Mouse (Mus musculus) fibroblast of lung, adult 2 months (primary cell): ENCODE data around the gene 4930590J08Rik.

Experiments
- DNase-seq: peaks from one replicate; pipeline ENCODE4 v3.0.0-alpha.2; 2011; ENCODE audit warnings: low read depth

4930590J08Rik gene

DNA sequence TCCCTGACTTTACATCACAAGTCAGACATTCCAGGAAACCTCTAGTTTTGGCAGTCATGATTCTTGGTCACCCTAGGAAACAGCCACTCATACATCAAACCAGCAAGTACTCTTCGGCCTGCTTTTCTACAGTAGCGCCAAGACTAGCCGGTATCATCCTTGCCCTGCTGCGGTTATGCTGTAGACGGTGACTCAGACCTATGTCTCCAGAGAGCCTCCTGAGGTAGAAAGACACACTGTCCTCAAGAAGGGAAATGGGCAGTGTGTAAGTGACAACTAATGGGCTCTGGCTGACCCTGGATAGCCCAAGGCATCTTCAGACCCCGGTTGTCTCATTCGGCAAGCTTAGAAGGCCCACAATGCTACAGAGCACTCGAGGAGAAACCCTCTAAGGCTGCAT lies 62.5 kb downstream of the 4930590J08Rik start:
- no peak for DNase-seq

DNA sequence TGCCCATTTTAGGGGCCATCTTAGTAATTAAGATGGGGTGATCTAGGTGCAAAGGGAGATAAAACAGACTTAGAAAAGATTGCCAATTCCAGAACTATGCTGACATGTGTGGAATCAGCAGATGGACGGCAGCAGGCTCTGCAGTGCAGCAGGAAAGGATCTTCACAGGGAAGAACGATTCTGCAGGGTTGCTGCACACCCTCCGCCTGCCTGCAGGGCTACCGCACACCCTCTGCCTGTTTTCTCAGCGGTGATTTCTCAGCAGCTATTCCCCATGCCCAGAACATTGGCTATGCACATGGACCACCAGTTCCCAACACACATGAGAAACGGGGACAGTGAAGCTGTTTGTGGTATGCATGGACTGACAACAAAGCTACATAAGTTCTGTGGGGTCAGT lies 63.4 kb downstream of the 4930590J08Rik start:
- DNase-seq = no peak

DNA sequence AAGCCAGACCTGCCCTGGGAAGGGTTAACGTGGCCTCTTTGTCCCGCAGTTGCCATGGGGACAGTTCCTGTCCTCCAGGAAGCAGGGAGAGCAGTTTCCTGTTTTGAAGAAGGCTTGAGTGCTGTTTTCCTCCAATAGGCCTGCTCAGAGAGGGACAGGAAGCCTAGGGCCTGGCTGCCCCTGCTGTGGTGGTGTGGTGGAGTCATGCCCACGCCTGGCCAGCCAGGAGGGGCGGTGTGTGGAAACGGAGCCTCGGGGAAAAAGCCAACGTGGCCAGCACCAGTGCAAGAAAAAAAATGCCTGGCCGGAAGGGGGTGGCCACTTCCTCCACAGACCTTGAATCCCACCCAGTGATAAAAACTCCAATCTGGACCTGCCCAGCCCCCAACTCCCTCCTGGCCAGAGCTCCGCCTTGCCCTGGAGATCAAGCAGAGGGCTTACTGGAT lies 69.6 kb downstream of the 4930590J08Rik start:
- DNase-seq = no peak

DNA sequence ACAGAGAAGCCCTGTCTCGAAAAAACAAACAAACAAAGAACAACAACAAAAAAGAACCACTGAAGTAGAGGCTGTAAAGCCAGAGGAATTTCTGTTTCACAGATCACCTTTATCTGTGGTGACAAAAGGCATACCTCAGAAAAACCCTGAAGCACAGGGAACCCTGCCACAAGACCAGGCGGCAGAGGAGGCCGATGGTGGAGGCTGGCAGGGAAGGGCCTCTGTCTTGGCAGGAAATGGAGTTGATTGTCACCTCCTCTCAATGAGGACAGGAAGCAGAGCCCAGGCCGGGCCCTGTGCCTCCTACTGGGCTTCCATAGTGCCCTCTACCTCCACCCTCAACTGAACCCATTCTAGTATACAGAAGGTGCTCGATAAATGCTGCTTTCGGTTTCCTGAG lies 71.4 kb downstream of the 4930590J08Rik start:
- DNase-seq = no peak

DNA sequence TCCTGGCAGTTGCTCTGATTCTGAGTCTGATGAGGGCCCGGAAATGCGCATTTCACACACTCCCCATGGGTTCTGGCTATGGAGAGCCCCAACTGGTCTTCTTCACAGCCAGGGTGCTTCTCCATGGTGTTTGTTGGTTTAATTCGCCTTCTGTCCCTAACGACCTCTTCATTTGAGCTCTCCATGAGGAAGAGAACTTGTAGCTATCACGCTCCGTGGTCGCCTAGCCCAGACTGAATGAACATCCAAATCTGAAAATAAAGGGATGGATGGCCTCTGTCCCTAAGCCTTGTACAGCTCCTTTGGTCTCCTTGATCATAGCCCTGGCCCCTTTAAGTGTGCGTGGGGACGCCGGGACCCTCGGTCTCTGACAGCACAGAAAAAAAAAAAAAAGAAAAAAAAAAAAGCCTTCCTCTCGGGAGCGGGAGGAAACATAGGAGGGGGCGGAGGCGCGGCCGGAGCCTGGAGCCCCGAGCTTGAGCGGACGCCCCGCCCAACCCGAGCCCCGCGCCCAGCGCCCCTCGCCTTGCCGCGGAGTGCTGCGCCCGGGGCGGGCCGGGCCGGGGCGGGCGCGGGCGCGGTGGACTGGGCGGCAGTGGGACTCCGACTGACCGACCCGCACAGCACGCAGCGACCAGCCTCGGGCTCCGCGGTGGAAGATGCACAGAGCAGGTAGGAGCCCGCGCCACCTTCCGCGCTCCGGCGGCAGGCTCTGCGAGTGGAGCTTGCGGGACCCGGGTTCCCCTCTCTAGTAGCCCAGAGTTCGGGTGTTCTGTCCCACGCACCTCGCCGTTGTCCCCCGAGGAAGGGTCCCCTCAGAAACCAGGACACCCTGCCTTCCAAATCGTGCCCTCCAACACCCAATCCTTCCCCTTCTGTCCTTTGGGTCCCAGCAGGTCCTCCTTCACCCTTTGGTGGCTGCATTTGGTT lies 76.0 kb downstream of the 4930590J08Rik start, which contains the start of gene Fgd5:
Gene Fgd5 (plus strand): TSS at position 508 of the 930 bp plus-strand sequence.
- DNase-seq = no peak

DNA sequence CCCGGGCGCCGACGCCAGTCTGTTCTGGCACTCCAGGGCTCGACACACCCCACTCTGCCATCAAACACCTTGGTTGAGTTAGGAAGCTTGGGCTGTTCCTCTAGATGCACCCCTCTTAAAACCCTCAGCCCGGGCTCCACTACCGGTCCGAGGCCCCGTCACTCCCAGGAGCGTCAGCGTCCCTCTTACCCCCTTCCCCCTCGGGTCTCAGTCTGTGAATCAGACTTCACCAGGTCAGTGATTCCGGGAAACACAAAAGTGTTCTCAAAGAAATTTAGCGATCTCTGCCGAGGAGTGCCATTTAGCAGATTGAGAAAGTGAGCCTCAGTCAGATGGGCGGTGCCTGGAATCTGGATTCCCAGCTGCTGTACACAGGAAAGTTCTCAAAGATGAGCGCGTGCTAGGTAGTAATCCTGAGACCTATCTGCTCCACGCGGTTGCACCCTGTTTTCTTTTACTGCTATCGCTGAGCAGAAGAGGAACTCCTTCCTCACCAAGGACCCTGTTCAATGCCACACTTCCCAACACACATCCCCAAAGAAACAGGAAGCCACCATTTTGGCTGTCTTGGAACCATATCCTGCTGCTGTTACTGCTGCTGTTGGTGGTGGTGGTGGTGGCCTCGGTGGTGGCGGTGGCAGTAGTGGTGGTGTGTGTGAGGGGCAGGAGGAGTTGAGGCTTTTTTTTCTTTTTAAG lies 76.8 kb downstream of the 4930590J08Rik start:
- no peak for DNase-seq

DNA sequence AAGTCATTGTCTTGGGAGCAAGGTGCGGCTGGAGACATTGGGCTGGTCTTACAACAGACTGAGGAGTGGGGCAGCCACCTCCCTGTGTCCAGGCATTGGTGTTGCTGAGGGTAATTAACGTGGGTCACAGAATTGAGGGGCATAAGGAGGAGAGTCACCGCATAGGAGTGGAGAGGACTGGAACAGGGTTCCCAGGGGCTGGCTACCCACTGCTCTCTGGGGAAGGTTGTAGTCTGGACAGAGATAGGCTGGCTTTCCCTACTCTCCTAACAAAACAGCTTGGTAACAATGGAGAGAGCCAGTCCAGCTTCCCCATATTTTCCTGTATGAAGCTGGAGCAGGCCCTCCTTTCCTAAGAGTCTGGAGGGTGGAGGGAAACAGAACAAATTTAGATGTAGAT lies 77.4 kb downstream of the 4930590J08Rik start:
- DNase-seq = no peak

DNA sequence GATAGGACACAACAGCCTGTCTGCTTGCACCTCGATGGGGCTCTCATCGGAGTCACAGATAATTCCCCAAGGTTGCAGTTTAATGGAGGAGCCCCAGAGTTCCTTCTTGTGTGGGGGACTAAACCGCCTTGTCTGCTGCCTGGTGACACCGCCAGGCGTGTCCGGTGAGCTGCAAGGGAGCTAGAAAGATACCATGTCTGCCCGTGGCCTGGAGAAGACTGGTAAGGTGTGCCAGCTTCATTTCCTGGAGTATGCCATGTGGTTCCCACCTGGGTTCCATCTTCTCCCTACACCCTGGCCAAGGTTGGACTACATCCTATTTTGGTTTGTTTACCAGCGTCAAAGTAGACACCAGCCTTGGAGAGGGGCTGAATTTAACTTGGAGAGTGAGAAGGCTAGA lies 87.5 kb downstream of the 4930590J08Rik start:
- DNase-seq = no peak

DNA sequence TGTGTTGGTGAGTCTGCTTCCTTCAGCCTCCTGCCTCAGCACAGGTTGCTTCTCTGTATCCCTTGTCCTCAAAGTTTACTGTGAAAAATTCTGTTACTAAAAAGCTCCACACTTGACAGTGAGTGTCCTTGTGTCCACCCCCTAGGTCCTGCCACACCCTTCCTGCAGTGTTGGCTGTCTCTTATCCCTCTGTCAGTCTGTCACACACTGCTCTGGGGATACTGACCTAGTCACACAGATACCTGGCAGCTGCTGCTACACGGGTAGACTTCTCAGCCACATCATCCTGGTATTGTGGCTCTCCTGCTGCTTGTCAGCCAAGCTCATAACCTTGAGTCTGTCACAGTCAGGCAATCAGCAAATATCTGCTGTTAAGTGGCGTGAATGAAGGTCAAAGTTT lies 90.2 kb downstream of the 4930590J08Rik start:
- DNase-seq = no peak

DNA sequence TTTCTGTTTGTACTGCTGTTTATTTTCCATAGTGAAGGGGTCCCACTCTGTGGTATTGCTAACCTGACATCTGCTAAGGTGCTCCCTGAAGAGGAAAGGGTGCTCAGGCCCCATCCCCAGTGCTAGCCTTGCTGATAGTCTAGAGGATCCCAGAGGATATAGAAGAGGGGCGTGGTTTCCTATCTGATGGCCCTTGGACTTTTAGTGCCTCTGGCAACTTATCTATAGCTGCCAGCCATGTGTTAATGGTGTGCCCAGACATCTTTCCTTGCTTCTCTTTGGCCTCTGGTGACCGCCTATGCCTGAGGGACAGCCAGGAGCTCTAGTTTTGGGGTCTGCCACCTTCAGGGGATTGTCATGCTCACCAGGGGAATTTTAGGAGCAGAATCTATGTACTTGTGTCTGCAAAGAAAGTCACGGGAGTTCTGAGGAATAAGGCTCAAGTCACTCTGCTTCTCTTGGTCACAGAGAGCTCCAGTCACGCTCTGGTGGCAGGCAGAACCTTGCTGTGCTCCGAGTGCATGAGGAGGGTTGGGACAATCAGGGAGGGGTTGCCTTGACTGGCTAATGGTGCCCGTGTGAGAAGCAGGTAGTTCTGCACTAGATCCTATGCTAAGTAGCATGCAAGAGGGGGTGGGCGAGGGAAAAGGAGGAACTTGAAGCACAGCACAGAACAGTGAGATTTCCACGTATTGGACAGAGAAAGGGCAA lies 91.3 kb downstream of the 4930590J08Rik start:
- no peak for DNase-seq

DNA sequence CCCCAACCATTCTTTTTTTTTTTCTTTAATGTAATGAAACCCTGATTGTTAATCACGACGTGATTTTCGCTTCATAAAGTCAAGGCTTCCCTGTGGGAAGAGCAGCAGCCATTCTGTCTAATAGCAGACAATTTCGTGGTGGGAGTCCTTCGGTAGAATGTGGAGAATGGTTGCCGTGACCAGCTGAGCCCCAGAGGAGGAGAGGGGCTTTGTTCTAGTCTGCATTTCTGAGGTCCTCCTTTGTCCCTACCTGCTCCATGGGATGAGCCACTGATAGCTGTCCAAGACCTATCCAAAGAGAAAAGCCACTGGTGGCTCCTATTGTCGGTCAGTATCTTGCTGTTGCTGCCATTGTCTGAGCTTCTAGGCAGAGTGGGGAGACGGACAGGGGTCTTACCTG lies 93.5 kb downstream of the 4930590J08Rik start:
- DNase-seq = no peak
